Mouse (Mus musculus): ENCODE measurements around the gene Rnaseh1. TPM values are rescaled to one million over a fixed set of nuclear protein-coding genes. Genes with fewer than 3 reads are reported as not detected.
A peak's percentile ranks its signal among the peaks of the same experiment; 100 is the strongest.

The Rnaseh1 gene
- total RNA-seq, 2 experiments from 2014 or later = 11.0 to 31.1 TPM

- no peak for ATAC-seq (replicated peaks; ENCODE audit: low FRiP score, low TSS enrichment, poor library complexity, severe bottlenecking)
Measured at GRCm38 (mm10) chr12:28638778-28639177, 10.6 kb upstream of the Rnaseh1 start.

GRCm38 (mm10) chr12:28662628-28663027, 13.2 kb downstream of the Rnaseh1 start:
- no peak for ATAC-seq (replicated peaks; ENCODE audit: low FRiP score, low TSS enrichment, poor library complexity, severe bottlenecking)

GRCm38 (mm10) chr12:28666734-28667133, 17.3 kb downstream of the Rnaseh1 start:
- ATAC-seq (replicated peaks; ENCODE audit: low FRiP score, low TSS enrichment, poor library complexity, severe bottlenecking) = no peak

GRCm38 (mm10) chr12:28667287-28667686, 17.9 kb downstream of the Rnaseh1 start:
- ATAC-seq (replicated peaks; ENCODE audit: low FRiP score, low TSS enrichment, poor library complexity, severe bottlenecking) = no peak

GRCm38 (mm10) chr12:28674038-28674720, 24.8 kb downstream of the Rnaseh1 start:
- no peak for ATAC-seq (replicated peaks; ENCODE audit: low FRiP score, low TSS enrichment, poor library complexity, severe bottlenecking)

- ATAC-seq (replicated peaks; ENCODE audit: low FRiP score, low TSS enrichment, poor library complexity, severe bottlenecking) = peak; percentile 95
Measured at GRCm38 (mm10) chr12:28675121-28675924, 25.9 kb downstream of the Rnaseh1 start, which contains the start of gene Adi1. Adi1 (plus strand) TSS chr12:28675231.

- no peak for ATAC-seq (replicated peaks; ENCODE audit: low FRiP score, low TSS enrichment, poor library complexity, severe bottlenecking)
Measured at GRCm38 (mm10) chr12:28675925-28676209, 26.5 kb downstream of the Rnaseh1 start.

GRCm38 (mm10) chr12:28684674-28685073, 35.3 kb downstream of the Rnaseh1 start:
- no peak for ATAC-seq (replicated peaks; ENCODE audit: low FRiP score, low TSS enrichment, poor library complexity, severe bottlenecking)

- ATAC-seq (replicated peaks; ENCODE audit: low FRiP score, low TSS enrichment, poor library complexity, severe bottlenecking) = no peak
Measured at GRCm38 (mm10) chr12:28685771-28686170, 36.4 kb downstream of the Rnaseh1 start.

- no peak for ATAC-seq (replicated peaks; ENCODE audit: low FRiP score, low TSS enrichment, poor library complexity, severe bottlenecking)
Measured at GRCm38 (mm10) chr12:28686199-28686879, 36.9 kb downstream of the Rnaseh1 start.

- no peak for ATAC-seq (replicated peaks; ENCODE audit: low FRiP score, low TSS enrichment, poor library complexity, severe bottlenecking)
Measured at GRCm38 (mm10) chr12:28688996-28689395, 39.6 kb downstream of the Rnaseh1 start.

- no peak for ATAC-seq (replicated peaks; ENCODE audit: low FRiP score, low TSS enrichment, poor library complexity, severe bottlenecking)
Measured at GRCm38 (mm10) chr12:28690730-28691129, 41.3 kb downstream of the Rnaseh1 start.

- no peak for ATAC-seq (replicated peaks; ENCODE audit: low FRiP score, low TSS enrichment, poor library complexity, severe bottlenecking)
Measured at GRCm38 (mm10) chr12:28693738-28694137, 44.3 kb downstream of the Rnaseh1 start.

GRCm38 (mm10) chr12:28694231-28694630, 44.8 kb downstream of the Rnaseh1 start:
- no peak for ATAC-seq (replicated peaks; ENCODE audit: low FRiP score, low TSS enrichment, poor library complexity, severe bottlenecking)

GRCm38 (mm10) chr12:28694776-28695175, 45.4 kb downstream of the Rnaseh1 start:
- ATAC-seq (replicated peaks; ENCODE audit: low FRiP score, low TSS enrichment, poor library complexity, severe bottlenecking) = no peak

GRCm38 (mm10) chr12:28697821-28698595, 48.6 kb downstream of the Rnaseh1 start:
- ATAC-seq (replicated peaks; ENCODE audit: low FRiP score, low TSS enrichment, poor library complexity, severe bottlenecking) = no peak

GRCm38 (mm10) chr12:28699086-28699485, 49.7 kb downstream of the Rnaseh1 start:
- ATAC-seq (replicated peaks; ENCODE audit: low FRiP score, low TSS enrichment, poor library complexity, severe bottlenecking) = no peak

GRCm38 (mm10) chr12:28699656-28700055, 50.3 kb downstream of the Rnaseh1 start:
- peak; percentile 56; the same call in 1 of the 2 replicates for ATAC-seq (replicated peaks; ENCODE audit: low FRiP score, low TSS enrichment, poor library complexity, severe bottlenecking)

- no peak for ATAC-seq (replicated peaks; ENCODE audit: low FRiP score, low TSS enrichment, poor library complexity, severe bottlenecking)
Measured at GRCm38 (mm10) chr12:28700101-28700511, 50.7 kb downstream of the Rnaseh1 start.

Data from megakaryocyte-erythroid progenitor cell, adult 5-6 weeks (primary cell).